Mouse (Mus musculus): ENCODE results near the gene Gtf2b. TPM values are rescaled to one million over a fixed set of nuclear protein-coding genes. Genes with fewer than 3 reads are reported as not detected.

Gtf2b gene
- polyA plus RNA-seq, 1 experiment from 2014 or later = 95.4 TPM

GRCm38 (mm10) chr3:142760356-142760755 is 4.5 kb upstream of the Gtf2b start:
- 69% methylated on average over 6 of the region's 6 CpGs for WGBS
- no peak for DNase-seq (ENCODE audit: low spot score)
- no peak overlapping the region for H3K27ac ChIP-seq
- H3K4me1 ChIP-seq = 0 out of 2 replicates have a peak, but pooled peaks cover 4% of the 10 kb centered on the region
- no peaks in the 10 kb centered on the region for H3K9me3 ChIP-seq (replicated peaks)
- no peaks in the 10 kb centered on the region for H3K27me3 ChIP-seq (ENCODE audit: low read depth, poor library complexity, severe bottlenecking)
- no peaks in the 10 kb centered on the region for H3K36me3 ChIP-seq
- no peak overlapping the region for H3K4me3 ChIP-seq

- no peaks in the 10 kb centered on the region for H3K27me3 ChIP-seq (ENCODE audit: low read depth, poor library complexity, severe bottlenecking)
- DNase-seq (ENCODE audit: low spot score) = no peak
- WGBS = 27% methylated on average over 10 of the region's 10 CpGs
- H3K27ac ChIP-seq = peak overlapping the region; percentile 96
- H3K9me3 ChIP-seq (replicated peaks) = no peaks in the 10 kb centered on the region
- peak overlapping the region; percentile 87 for H3K4me3 ChIP-seq
- peaks cover 16% of the 10 kb centered on the region for H3K4me1 ChIP-seq
- H3K36me3 ChIP-seq = peaks cover 5% of the 10 kb centered on the region
Observed at GRCm38 (mm10) chr3:142765778-142766165, 927 bp downstream of the Gtf2b start.

- H3K4me3 ChIP-seq = no peak overlapping the region
- H3K36me3 ChIP-seq = peaks cover 32% of the 10 kb centered on the region
- H3K4me1 ChIP-seq = peaks cover 16% of the 10 kb centered on the region
- no peaks in the 10 kb centered on the region for H3K27me3 ChIP-seq (ENCODE audit: low read depth, poor library complexity, severe bottlenecking)
- no peak for DNase-seq (ENCODE audit: low spot score)
- no peak overlapping the region for H3K27ac ChIP-seq
- H3K9me3 ChIP-seq (replicated peaks) = no peaks in the 10 kb centered on the region
- WGBS = 96% methylated on average over 6 of the region's 6 CpGs
Observed at GRCm38 (mm10) chr3:142768498-142768897, 3.7 kb downstream of the Gtf2b start.

- WGBS = 65% methylated on average over 1 of the region's 1 CpGs
- Histone ChIP-seq H3K9me3 (replicated peaks) (no peaks in the 10 kb centered on the region), H3K27me3 (ENCODE audit: low read depth, poor library complexity, severe bottlenecking) (no peaks in the 10 kb centered on the region), H3K4me1 (peaks cover 16% of the 10 kb centered on the region), H3K27ac (no peak overlapping the region), H3K4me3 (no peak overlapping the region), H3K36me3 (peaks cover 48% of the 10 kb centered on the region)
- DNase-seq (ENCODE audit: low spot score) = no peak
Observed at GRCm38 (mm10) chr3:142770518-142770917, 5.7 kb downstream of the Gtf2b start.

GRCm38 (mm10) chr3:142773538-142774191 is 8.8 kb downstream of the Gtf2b start:
- Histone ChIP-seq H3K4me1 (no peaks in the 10 kb centered on the region), H3K9me3 (replicated peaks) (no peaks in the 10 kb centered on the region), H3K4me3 (no peak overlapping the region), H3K27ac (no peak overlapping the region), H3K36me3 (peaks cover 72% of the 10 kb centered on the region), H3K27me3 (ENCODE audit: low read depth, poor library complexity, severe bottlenecking) (no peaks in the 10 kb centered on the region)
- 82% methylated on average over 4 of the region's 4 CpGs for WGBS
- DNase-seq (ENCODE audit: low spot score) = no peak

- peaks cover 86% of the 10 kb centered on the region for H3K36me3 ChIP-seq
- no peaks in the 10 kb centered on the region for H3K4me1 ChIP-seq
- DNase-seq (ENCODE audit: low spot score) = no peak
- no peaks in the 10 kb centered on the region for H3K9me3 ChIP-seq (replicated peaks)
- 91% methylated on average over 3 of the region's 3 CpGs for WGBS
- H3K27me3 ChIP-seq (ENCODE audit: low read depth, poor library complexity, severe bottlenecking) = no peaks in the 10 kb centered on the region
- no peak overlapping the region for H3K27ac ChIP-seq
- no peak overlapping the region for H3K4me3 ChIP-seq
Observed at GRCm38 (mm10) chr3:142777227-142777626, 12.4 kb downstream of the Gtf2b start.

GRCm38 (mm10) chr3:142786423-142787072 is 21.7 kb downstream of the Gtf2b start:
- Histone ChIP-seq H3K27me3 (ENCODE audit: low read depth, poor library complexity, severe bottlenecking) (no peaks in the 10 kb centered on the region), H3K9me3 (replicated peaks) (no peaks in the 10 kb centered on the region), H3K36me3 (peaks cover 91% of the 10 kb centered on the region), H3K4me1 (no peaks in the 10 kb centered on the region), H3K4me3 (no peak overlapping the region), H3K27ac (no peak overlapping the region)
- no peak for DNase-seq (ENCODE audit: low spot score)
- WGBS = 65% methylated on average over 2 of the region's 2 CpGs

GRCm38 (mm10) chr3:142795587-142795986 is 30.7 kb downstream of the Gtf2b start:
- 95% methylated on average over 3 of the region's 3 CpGs for WGBS
- H3K9me3 ChIP-seq (replicated peaks) = no peaks in the 10 kb centered on the region
- H3K27ac ChIP-seq = no peak overlapping the region
- H3K27me3 ChIP-seq (ENCODE audit: low read depth, poor library complexity, severe bottlenecking) = no peaks in the 10 kb centered on the region
- no peak overlapping the region for H3K4me3 ChIP-seq
- peaks cover 96% of the 10 kb centered on the region for H3K36me3 ChIP-seq
- H3K4me1 ChIP-seq = no peaks in the 10 kb centered on the region
- DNase-seq (ENCODE audit: low spot score) = no peak

- H3K36me3 ChIP-seq = peaks cover 68% of the 10 kb centered on the region
Observed at GRCm38 (mm10) chr3:142811582-142811981, 46.7 kb downstream of the Gtf2b start.

GRCm38 (mm10) chr3:142817506-142817905 is 52.7 kb downstream of the Gtf2b start:
- no peaks in the 10 kb centered on the region for H3K4me1 ChIP-seq
- no peak overlapping the region for H3K27ac ChIP-seq
- no peak overlapping the region for H3K4me3 ChIP-seq
- H3K27me3 ChIP-seq (ENCODE audit: low read depth, poor library complexity, severe bottlenecking) = no peaks in the 10 kb centered on the region
- WGBS = 100% methylated on average over 3 of the region's 3 CpGs
- DNase-seq (ENCODE audit: low spot score) = no peak
- peaks cover 63% of the 10 kb centered on the region for H3K36me3 ChIP-seq
- H3K9me3 ChIP-seq (replicated peaks) = no peaks in the 10 kb centered on the region

More at GRCm38 (mm10) chr3:142811582-142811981, 46.7 kb downstream of the Gtf2b start:
- Histone ChIP-seq H3K4me1 (no peaks in the 10 kb centered on the region), H3K27ac (no peak overlapping the region), H3K9me3 (replicated peaks) (no peaks in the 10 kb centered on the region), H3K4me3 (no peak overlapping the region), H3K27me3 (ENCODE audit: low read depth, poor library complexity, severe bottlenecking) (no peaks in the 10 kb centered on the region)
- no peak for DNase-seq (ENCODE audit: low spot score)
- WGBS = 94% methylated on average over 3 of the region's 3 CpGs

- 98% methylated on average over 1 of the region's 1 CpGs for WGBS
- H3K36me3 ChIP-seq = peaks cover 60% of the 10 kb centered on the region
- no peak overlapping the region for H3K4me3 ChIP-seq
- no peak for DNase-seq (ENCODE audit: low spot score)
- H3K9me3 ChIP-seq (replicated peaks) = no peaks in the 10 kb centered on the region
- H3K27ac ChIP-seq = no peak overlapping the region
- H3K27me3 ChIP-seq (ENCODE audit: low read depth, poor library complexity, severe bottlenecking) = no peaks in the 10 kb centered on the region
- no peaks in the 10 kb centered on the region for H3K4me1 ChIP-seq
Observed at GRCm38 (mm10) chr3:142823606-142824005, 58.8 kb downstream of the Gtf2b start.

- DNase-seq (ENCODE audit: low spot score) = no peak
- Histone ChIP-seq H3K4me1 (no peaks in the 10 kb centered on the region), H3K27ac (no peak overlapping the region), H3K27me3 (ENCODE audit: low read depth, poor library complexity, severe bottlenecking) (no peaks in the 10 kb centered on the region), H3K4me3 (no peak overlapping the region), H3K9me3 (replicated peaks) (no peaks in the 10 kb centered on the region), H3K36me3 (peaks cover 52% of the 10 kb centered on the region)
- WGBS = 94% methylated on average over 4 of the region's 4 CpGs
Observed at GRCm38 (mm10) chr3:142826449-142827146, 61.8 kb downstream of the Gtf2b start.

- Histone ChIP-seq H3K9me3 (replicated peaks) (no peaks in the 10 kb centered on the region), H3K4me1 (no peaks in the 10 kb centered on the region), H3K27me3 (ENCODE audit: low read depth, poor library complexity, severe bottlenecking) (no peaks in the 10 kb centered on the region), H3K27ac (no peak overlapping the region), H3K4me3 (no peak overlapping the region), H3K36me3 (peaks cover 23% of the 10 kb centered on the region)
- 97% methylated on average over 3 of the region's 3 CpGs for WGBS
- no peak for DNase-seq (ENCODE audit: low spot score)
Observed at GRCm38 (mm10) chr3:142832910-142833309, 68.1 kb downstream of the Gtf2b start.

Measured in limb, embryonic 10.5 days (tissue).